Mouse (Mus musculus): ENCODE results near the gene Tmem40.

GRCm38 (mm10) chr6:115734909-115735308 is 27.3 kb downstream of the Tmem40 start:
- TF ChIP-seq CTCF (IDR thresholded peaks at IDR 0.05; ENCODE audit: borderline replicate concordance, extremely low read depth, insufficient read depth, insufficient read length) (peak; percentile 51; the same call in 1 of the 2 replicates), POLR2A (IDR thresholded peaks at IDR 0.05; ENCODE audit: borderline replicate concordance, extremely low read depth, insufficient read depth, insufficient read length, poor library complexity, severe bottlenecking) (no peak)

Measured in brain, embryonic 14.5 days (tissue).